Mouse (Mus musculus): Measurements from ENCODE around the gene Syt2. TPM values are rescaled to one million over a fixed set of nuclear protein-coding genes. Genes with fewer than 3 reads are reported as not detected.

Gene Syt2
- polyA plus RNA-seq, 1 experiment from 2014 or later = 0.58 TPM

- TF ChIP-seq CTCF (IDR thresholded peaks at IDR 0.05; ENCODE audit: low read depth) = no peak
- H3K27me3 ChIP-seq (ENCODE audit: insufficient read depth, low read length) = peaks cover 22% of the 10 kb centered on the region
- no peak for ATAC-seq (replicated peaks; ENCODE audit: low FRiP score, low read depth)
Observed at GRCm38 (mm10) chr1:134643702-134644101, 2.8 kb upstream of the Syt2 start.

GRCm38 (mm10) chr1:134645408-134646200 is 873 bp upstream of the Syt2 start:
- peak overlapping the region; percentile 53 for H3K4me3 ChIP-seq (replicated peaks; ENCODE audit: low read depth, low read length)
- TF ChIP-seq CTCF (IDR thresholded peaks at IDR 0.05; ENCODE audit: low read depth) = no peak
- ATAC-seq (replicated peaks; ENCODE audit: low FRiP score, low read depth) (no peak), DNase-seq (ENCODE audit: low spot score) (no peak)
- no peaks in the 10 kb centered on the region for H3K9me3 ChIP-seq (replicated peaks; ENCODE audit: low read length)
- no peak overlapping the region for H3K9ac ChIP-seq (ENCODE audit: low read depth, low read length)
- peaks cover 22% of the 10 kb centered on the region for H3K27me3 ChIP-seq (ENCODE audit: insufficient read depth, low read length)
- H3K27ac ChIP-seq = no peak overlapping the region
- H3K36me3 ChIP-seq (ENCODE audit: insufficient read depth, low read length) = no peaks in the 10 kb centered on the region
- 15% methylated on average over 16 of the region's 16 CpGs for WGBS
- peak overlapping the region; percentile 91 for H3K4me2 ChIP-seq (ENCODE audit: low read length)
- peaks cover 3% of the 10 kb centered on the region; the same call in 1 of the 2 replicates for H3K4me1 ChIP-seq (replicated peaks; ENCODE audit: insufficient read depth, low read length)

More at GRCm38 (mm10) chr1:134643702-134644101, 2.8 kb upstream of the Syt2 start:
- DNase-seq (ENCODE audit: low spot score) = no peak
- Histone ChIP-seq H3K4me2 (ENCODE audit: low read length) (no peak overlapping the region), H3K36me3 (ENCODE audit: insufficient read depth, low read length) (no peaks in the 10 kb centered on the region), H3K4me1 (replicated peaks; ENCODE audit: insufficient read depth, low read length) (peaks cover 3% of the 10 kb centered on the region; the same call in 1 of the 2 replicates), H3K9me3 (replicated peaks; ENCODE audit: low read length) (no peaks in the 10 kb centered on the region), H3K9ac (ENCODE audit: low read depth, low read length) (no peak overlapping the region), H3K27ac (no peak overlapping the region), H3K4me3 (replicated peaks; ENCODE audit: low read depth, low read length) (no peak overlapping the region)
- 75% methylated on average over 6 of the region's 6 CpGs for WGBS

GRCm38 (mm10) chr1:134646963-134647282 is 446 bp downstream of the Syt2 start:
- peak overlapping the region; percentile 53 for H3K4me3 ChIP-seq (replicated peaks; ENCODE audit: low read depth, low read length)
- H3K9ac ChIP-seq (ENCODE audit: low read depth, low read length) = peak overlapping the region; percentile 54
- no peak for TF ChIP-seq CTCF (IDR thresholded peaks at IDR 0.05; ENCODE audit: low read depth)
- no peak for DNase-seq (ENCODE audit: low spot score)
- H3K9me3 ChIP-seq (replicated peaks; ENCODE audit: low read length) = no peaks in the 10 kb centered on the region
- under 1% methylated on average over 28 of the region's 28 CpGs for WGBS
- peak overlapping the region; percentile 91 for H3K4me2 ChIP-seq (ENCODE audit: low read length)
- H3K27me3 ChIP-seq (ENCODE audit: insufficient read depth, low read length) = peaks cover 22% of the 10 kb centered on the region
- H3K27ac ChIP-seq = no peak overlapping the region
- ATAC-seq (replicated peaks; ENCODE audit: low FRiP score, low read depth) = no peak
- peaks cover 14% of the 10 kb centered on the region for H3K4me1 ChIP-seq (replicated peaks; ENCODE audit: insufficient read depth, low read length)
- H3K36me3 ChIP-seq (ENCODE audit: insufficient read depth, low read length) = no peaks in the 10 kb centered on the region

GRCm38 (mm10) chr1:134647591-134647990 is 1.1 kb downstream of the Syt2 start:
- no peak overlapping the region for H3K9ac ChIP-seq (ENCODE audit: low read depth, low read length)
- DNase-seq (ENCODE audit: low spot score) = no peak
- peaks cover 17% of the 10 kb centered on the region for H3K4me1 ChIP-seq (replicated peaks; ENCODE audit: insufficient read depth, low read length)
- no peaks in the 10 kb centered on the region for H3K36me3 ChIP-seq (ENCODE audit: insufficient read depth, low read length)
- no peak for ATAC-seq (replicated peaks; ENCODE audit: low FRiP score, low read depth)
- H3K27me3 ChIP-seq (ENCODE audit: insufficient read depth, low read length) = peaks cover 22% of the 10 kb centered on the region
- no peak overlapping the region for H3K27ac ChIP-seq
- H3K9me3 ChIP-seq (replicated peaks; ENCODE audit: low read length) = no peaks in the 10 kb centered on the region
- no peak for TF ChIP-seq CTCF (IDR thresholded peaks at IDR 0.05; ENCODE audit: low read depth)
- no peak overlapping the region for H3K4me2 ChIP-seq (ENCODE audit: low read length)
- WGBS = 48% methylated on average over 7 of the region's 7 CpGs
- no peak overlapping the region for H3K4me3 ChIP-seq (replicated peaks; ENCODE audit: low read depth, low read length)

- no peak overlapping the region for H3K9ac ChIP-seq (ENCODE audit: low read depth, low read length)
- TF ChIP-seq CTCF (IDR thresholded peaks at IDR 0.05; ENCODE audit: low read depth) = no peak
- no peak for DNase-seq (ENCODE audit: low spot score)
Observed at GRCm38 (mm10) chr1:134650816-134651215, 4.3 kb downstream of the Syt2 start.

GRCm38 (mm10) chr1:134651268-134651850 is 4.9 kb downstream of the Syt2 start:
- DNase-seq (ENCODE audit: low spot score) = peak; percentile 68
- Histone ChIP-seq H3K9ac (ENCODE audit: low read depth, low read length) (no peak overlapping the region), H3K36me3 (ENCODE audit: insufficient read depth, low read length) (no peaks in the 10 kb centered on the region), H3K4me2 (ENCODE audit: low read length) (peak overlapping the region; percentile 36), H3K4me1 (replicated peaks; ENCODE audit: insufficient read depth, low read length) (peaks cover 14% of the 10 kb centered on the region), H3K27me3 (ENCODE audit: insufficient read depth, low read length) (peaks cover 11% of the 10 kb centered on the region), H3K4me3 (replicated peaks; ENCODE audit: low read depth, low read length) (no peak overlapping the region), H3K27ac (peak overlapping the region; percentile 47), H3K9me3 (replicated peaks; ENCODE audit: low read length) (no peaks in the 10 kb centered on the region)
- no peak for TF ChIP-seq CTCF (IDR thresholded peaks at IDR 0.05; ENCODE audit: low read depth)
- ATAC-seq (replicated peaks; ENCODE audit: low FRiP score, low read depth) = peak; percentile 82
- 20% methylated on average over 13 of the region's 13 CpGs for WGBS

More at GRCm38 (mm10) chr1:134650816-134651215, 4.3 kb downstream of the Syt2 start:
- no peaks in the 10 kb centered on the region for H3K9me3 ChIP-seq (replicated peaks; ENCODE audit: low read length)
- H3K27ac ChIP-seq = peak overlapping the region; percentile 47; the same call in 1 of the 2 replicates
- H3K4me3 ChIP-seq (replicated peaks; ENCODE audit: low read depth, low read length) = no peak overlapping the region
- H3K36me3 ChIP-seq (ENCODE audit: insufficient read depth, low read length) = no peaks in the 10 kb centered on the region
- ATAC-seq (replicated peaks; ENCODE audit: low FRiP score, low read depth) = no peak
- WGBS = 64% methylated on average over 5 of the region's 5 CpGs
- H3K4me1 ChIP-seq (replicated peaks; ENCODE audit: insufficient read depth, low read length) = peaks cover 17% of the 10 kb centered on the region
- peaks cover 16% of the 10 kb centered on the region for H3K27me3 ChIP-seq (ENCODE audit: insufficient read depth, low read length)
- no peak overlapping the region for H3K4me2 ChIP-seq (ENCODE audit: low read length)
